Mouse (Mus musculus) neural tube, embryonic 14.5 days (tissue): ENCODE measurements around the gene Zfp26. TPM values are rescaled to one million over a fixed set of nuclear protein-coding genes. Genes with fewer than 3 reads are reported as not detected.
A peak's percentile ranks its signal among the peaks of the same experiment; 100 is the strongest.

Source experiments
- ATAC-seq: fragments of 200-750 bp; cut with Nextera tagmentation; 2 replicates; pipeline ENCODE4 v1.8.0; 2017; ENCODE audit warnings: low read depth, mild to moderate bottlenecking, moderate TSS enrichment, moderate library complexity
- H3K27ac ChIP-seq: fragments of 300-500 bp; sonication (generic); 2 replicates; pipeline ENCODE4 v1.5.1; 2014; ENCODE audit warnings: low read depth, mild to moderate bottlenecking, control low read depth, low read length, moderate library complexity, mixed read lengths
- H3K27me3 ChIP-seq: fragments of 300-500 bp; sonication (generic); 2 replicates; pipeline ENCODE4 v1.6.1; 2014; ENCODE audit warnings: low read length; ENCODE audit not compliant: control insufficient read depth, insufficient read depth
- H3K36me3 ChIP-seq: fragments of 300-500 bp; sonication (generic); 2 replicates; pipeline ENCODE4 v1.6.1; 2014; ENCODE audit warnings: low read length, mixed read lengths; ENCODE audit not compliant: control insufficient read depth, insufficient read depth
- H3K4me1 ChIP-seq: fragments of 300-500 bp; sonication (generic); 2 replicates; pipeline ENCODE4 v1.6.1; 2014; ENCODE audit warnings: low read length; ENCODE audit not compliant: control insufficient read depth, insufficient read depth
- H3K4me2 ChIP-seq: fragments of 300-500 bp; sonication (generic); 2 replicates; pipeline ENCODE4 v1.6.1; 2014; ENCODE audit warnings: mild to moderate bottlenecking, low read depth, low read length, control low read depth
- H3K4me3 ChIP-seq: fragments of 300-500 bp; sonication (generic); 2 replicates; pipeline ENCODE4 v1.5.1; 2014; ENCODE audit warnings: low read depth, low read length, control low read depth, mixed read lengths
- H3K9ac ChIP-seq: fragments of 300-500 bp; sonication (generic); replicated peaks from 2 replicates; pipeline ENCODE4 v1.6.1; 2014; ENCODE audit warnings: low read depth, mild to moderate bottlenecking, control low read depth, low read length, mixed read lengths
- H3K9me3 ChIP-seq: fragments of 300-500 bp; sonication (generic); 2 replicates; pipeline ENCODE4 v1.6.1; 2016; ENCODE audit warnings: low read length; ENCODE audit not compliant: control insufficient read depth
- WGBS: fragments of 180-500 bp; shearing (Covaris S2); extraction: QIAGEN DNeasy Blood & Tissue Kit; methylation state at CpG from one replicate; pipeline ENCODE4 v1.1.7; 2014; 5-methylcytosine and 5-hydroxymethylcytosine counted together
- polyA plus RNA-seq: library from polyadenylated mRNA; unstranded; fragments of >200 nt; fragmentation: Nextera tagmentation; extraction: Ambion mirVana; gene quantifications from 2 replicates; pipeline ENCODE4 v1.2.1, GENCODE M21; 2014

Zfp26 gene
- polyA plus RNA-seq, 1 experiment from 2014 or later, result 22.5 TPM

DNA sequence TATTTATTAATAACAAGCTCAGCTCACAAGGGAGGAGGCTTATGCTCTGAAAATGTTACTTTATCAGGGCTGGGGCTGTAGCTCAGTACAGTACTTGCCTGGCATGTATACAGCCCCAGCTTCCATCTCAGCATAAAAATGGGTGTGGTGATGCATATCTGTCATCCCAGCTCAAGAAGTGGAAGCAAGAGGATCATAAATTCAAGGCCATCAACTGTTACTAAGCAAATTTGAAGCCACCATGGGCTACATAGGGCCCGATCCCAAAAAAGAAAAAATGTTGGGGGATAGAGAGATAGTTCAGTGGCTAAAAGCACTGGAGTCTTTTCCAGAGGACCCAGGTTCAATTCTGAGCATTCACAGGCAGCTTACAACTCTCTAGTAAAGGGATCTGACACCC is 16.7 kb upstream of the Zfp26 start:
- no peak for ATAC-seq
- no peaks in the 10 kb centered on the region for H3K9me3 ChIP-seq
- H3K27ac ChIP-seq, result no peak overlapping the region
- WGBS, result 94% methylated on average over 1 of the region's 1 CpGs
- H3K4me3 ChIP-seq, result no peak overlapping the region
- peaks cover 39% of the 10 kb centered on the region for H3K36me3 ChIP-seq
- no peaks in the 10 kb centered on the region for H3K27me3 ChIP-seq
- no peak overlapping the region for H3K4me2 ChIP-seq
- no peaks in the 10 kb centered on the region for H3K4me1 ChIP-seq
- no peak overlapping the region for H3K9ac ChIP-seq

DNA sequence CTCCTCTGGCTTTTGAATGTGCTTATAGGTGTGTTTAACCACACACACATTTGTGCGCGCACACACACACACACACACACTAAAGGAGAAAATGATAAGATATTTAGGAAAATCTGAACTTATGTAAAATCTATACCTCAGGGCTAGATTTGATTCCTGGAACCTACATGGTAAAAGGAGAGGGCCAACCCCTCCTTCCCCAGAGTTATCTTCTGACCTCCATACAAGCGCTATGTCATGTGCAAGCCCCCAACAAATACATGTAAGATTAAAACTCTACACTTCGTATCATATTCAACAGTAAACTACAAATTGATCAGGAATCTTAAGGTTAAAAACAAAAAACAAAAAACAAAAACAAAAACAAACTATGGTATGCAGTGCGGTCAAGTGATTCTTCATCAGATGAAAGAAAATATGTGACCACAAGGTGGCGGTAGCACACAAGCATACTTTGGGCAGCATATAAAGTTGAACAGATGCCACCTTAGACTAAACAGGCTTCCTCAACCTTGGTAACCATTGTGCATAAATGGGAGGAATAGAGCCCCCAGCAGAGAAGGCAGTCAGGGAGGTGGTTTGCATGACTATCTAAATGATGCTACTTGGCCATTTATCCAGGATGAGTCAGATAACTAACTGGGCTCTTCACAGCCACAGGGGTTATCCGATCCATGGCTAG is 6.9 kb upstream of the Zfp26 start:
- no peaks in the 10 kb centered on the region for H3K4me1 ChIP-seq
- ATAC-seq, result peak; percentile 83
- no peak overlapping the region for H3K4me2 ChIP-seq
- 57% methylated on average over 7 of the region's 7 CpGs for WGBS
- no peaks in the 10 kb centered on the region for H3K27me3 ChIP-seq
- H3K9me3 ChIP-seq, result no peaks in the 10 kb centered on the region
- H3K9ac ChIP-seq, result no peak overlapping the region
- H3K27ac ChIP-seq, result no peak overlapping the region
- H3K4me3 ChIP-seq, result no peak overlapping the region
- H3K36me3 ChIP-seq, result peaks cover 30% of the 10 kb centered on the region

DNA sequence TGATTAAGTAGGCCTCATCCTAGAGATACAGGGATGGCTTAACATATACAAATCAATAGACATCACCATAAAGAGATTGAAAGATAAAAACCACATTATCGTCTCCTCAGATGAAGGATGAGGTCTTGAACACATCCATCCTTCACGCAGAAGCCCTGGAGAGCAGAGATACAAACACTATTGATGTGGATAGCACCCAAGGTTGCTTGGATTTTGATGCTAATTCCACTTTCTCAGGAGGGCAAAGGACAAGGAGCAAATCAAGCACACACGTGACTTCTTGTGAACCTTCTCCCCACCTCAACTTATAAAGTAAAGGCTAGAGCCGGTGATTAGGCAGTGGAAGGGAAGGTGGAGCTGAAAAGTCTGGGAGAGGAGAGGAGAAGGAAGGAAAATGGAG is 6.3 kb downstream of the Zfp26 start:
- Histone ChIP-seq H3K4me2 (no peak overlapping the region), H3K9ac (no peak overlapping the region), H3K36me3 (peaks cover 10% of the 10 kb centered on the region; the same call in 1 of the 2 replicates), H3K27me3 (no peaks in the 10 kb centered on the region), H3K27ac (no peak overlapping the region), H3K4me3 (no peak overlapping the region), H3K9me3 (no peaks in the 10 kb centered on the region), H3K4me1 (peaks cover 6% of the 10 kb centered on the region; the same call in 1 of the 2 replicates)
- WGBS, result 90% methylated on average over 4 of the region's 4 CpGs
- no peak for ATAC-seq

DNA sequence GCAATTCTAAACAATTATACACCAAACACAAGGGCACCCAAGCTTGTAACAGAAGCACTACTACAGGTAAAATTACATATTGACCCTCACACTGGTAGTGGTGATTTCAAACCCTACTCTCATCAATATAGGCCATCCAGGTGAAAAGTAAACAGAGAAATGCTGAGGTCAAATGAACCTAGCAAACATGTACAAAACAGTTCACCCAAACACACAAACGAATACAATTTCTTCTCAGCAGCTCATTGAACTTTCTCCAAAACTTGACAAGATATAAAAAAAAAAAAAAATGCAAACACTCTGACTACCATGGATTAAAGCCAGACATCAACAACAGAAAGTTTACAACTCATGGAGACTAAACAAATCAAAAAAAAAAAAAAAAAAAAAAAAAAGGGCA is 8.5 kb downstream of the Zfp26 start:
- H3K9me3 ChIP-seq, result no peaks in the 10 kb centered on the region
- ATAC-seq, result no peak
- no peaks in the 10 kb centered on the region for H3K27me3 ChIP-seq
- no peaks in the 10 kb centered on the region for H3K4me1 ChIP-seq
- no peak overlapping the region for H3K9ac ChIP-seq
- 100% methylated on average over 1 of the region's 1 CpGs for WGBS
- no peak overlapping the region for H3K4me3 ChIP-seq
- H3K36me3 ChIP-seq, result peaks cover 13% of the 10 kb centered on the region
- H3K27ac ChIP-seq, result no peak overlapping the region
- no peak overlapping the region for H3K4me2 ChIP-seq

DNA sequence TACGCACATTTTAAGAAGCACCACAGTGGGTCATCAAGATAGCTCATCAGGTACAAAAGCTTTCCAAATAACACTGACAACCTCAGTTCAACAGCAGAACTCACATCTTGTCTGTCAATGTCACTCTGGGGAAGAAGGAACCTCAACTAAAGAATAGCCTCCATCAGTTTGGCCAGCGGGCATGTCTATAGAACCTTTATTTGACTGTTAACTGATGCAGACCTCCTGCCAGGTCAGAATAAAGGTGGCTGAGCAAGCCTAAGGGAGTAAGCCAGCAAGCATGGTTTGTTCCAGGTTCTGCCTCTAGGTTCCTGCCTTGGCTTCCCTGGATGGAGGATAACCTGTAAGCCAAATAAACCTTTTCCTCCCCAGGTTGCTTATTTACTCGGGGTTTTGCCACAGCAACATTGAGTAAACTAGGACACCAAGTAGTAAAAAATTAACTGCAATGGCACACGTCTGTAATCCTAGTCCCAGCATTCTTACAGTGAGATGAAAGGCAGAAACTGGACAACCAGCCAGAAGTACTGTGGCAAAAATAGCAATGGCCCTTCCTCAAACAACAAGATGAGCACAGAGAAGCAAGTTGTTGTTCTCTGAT is 16.7 kb downstream of the Zfp26 start:
- no peak for ATAC-seq
- Histone ChIP-seq H3K27me3 (no peaks in the 10 kb centered on the region), H3K9ac (no peak overlapping the region), H3K4me2 (no peak overlapping the region), H3K27ac (no peak overlapping the region), H3K36me3 (peaks cover 61% of the 10 kb centered on the region), H3K9me3 (no peaks in the 10 kb centered on the region), H3K4me1 (no peaks in the 10 kb centered on the region), H3K4me3 (no peak overlapping the region)
- WGBS, result 91% methylated on average over 4 of the region's 4 CpGs

DNA sequence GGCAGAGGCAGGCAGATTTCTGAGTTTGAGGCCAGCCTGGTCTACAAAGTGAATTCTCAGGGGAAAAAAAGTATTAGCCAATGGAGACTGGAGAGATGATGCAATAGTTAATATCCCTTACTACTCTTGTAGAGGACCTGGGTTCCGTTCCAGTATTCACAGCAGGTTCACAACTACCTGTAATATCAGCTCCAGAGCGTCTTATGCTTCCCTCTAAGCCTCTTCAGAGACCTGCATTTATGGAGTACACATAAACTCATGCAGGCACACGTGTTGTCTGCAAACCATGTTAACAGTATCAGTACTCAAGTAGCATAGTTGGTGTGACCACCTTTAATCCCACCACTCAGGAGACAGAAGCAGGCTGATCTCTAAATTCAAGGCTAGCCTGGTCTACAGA is 30.0 kb downstream of the Zfp26 start:
- H3K9me3 ChIP-seq, result no peaks in the 10 kb centered on the region
- no peak overlapping the region for H3K27ac ChIP-seq
- 0 out of 2 replicates have a peak, but pooled peaks cover under 1% of the 10 kb centered on the region for H3K36me3 ChIP-seq
- H3K4me1 ChIP-seq, result no peaks in the 10 kb centered on the region
- H3K4me2 ChIP-seq, result no peak overlapping the region
- no peak overlapping the region for H3K4me3 ChIP-seq
- no peak overlapping the region for H3K9ac ChIP-seq
- ATAC-seq, result no peak
- H3K27me3 ChIP-seq, result no peaks in the 10 kb centered on the region
- WGBS, result 86% methylated on average over 3 of the region's 3 CpGs

DNA sequence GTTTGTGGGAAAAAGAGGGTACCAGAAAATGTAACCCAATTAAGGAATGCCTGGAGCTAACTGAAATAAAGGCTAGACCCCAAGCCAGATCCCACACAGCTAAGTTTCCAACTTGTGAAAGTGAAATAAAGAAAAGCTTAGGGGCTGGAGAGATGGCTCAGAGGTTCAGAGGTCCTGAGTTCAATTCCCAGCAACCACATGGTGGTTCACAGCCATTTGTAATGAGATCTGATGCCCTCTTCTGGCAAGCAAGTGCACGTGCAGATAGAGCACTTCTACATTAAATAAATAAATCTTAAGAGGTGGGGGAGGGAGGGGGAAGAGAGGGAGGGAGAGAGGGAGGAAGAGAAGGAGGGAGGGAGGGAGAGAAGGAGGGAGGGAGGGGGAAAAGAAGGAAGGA is 48.5 kb downstream of the Zfp26 start:
- Histone ChIP-seq H3K36me3 (no peaks in the 10 kb centered on the region), H3K4me2 (no peak overlapping the region), H3K27ac (no peak overlapping the region), H3K4me3 (no peak overlapping the region), H3K9me3 (no peaks in the 10 kb centered on the region), H3K27me3 (no peaks in the 10 kb centered on the region), H3K9ac (no peak overlapping the region), H3K4me1 (no peaks in the 10 kb centered on the region)
- no peak for ATAC-seq
- 27% methylated on average over 1 of the region's 1 CpGs for WGBS

DNA sequence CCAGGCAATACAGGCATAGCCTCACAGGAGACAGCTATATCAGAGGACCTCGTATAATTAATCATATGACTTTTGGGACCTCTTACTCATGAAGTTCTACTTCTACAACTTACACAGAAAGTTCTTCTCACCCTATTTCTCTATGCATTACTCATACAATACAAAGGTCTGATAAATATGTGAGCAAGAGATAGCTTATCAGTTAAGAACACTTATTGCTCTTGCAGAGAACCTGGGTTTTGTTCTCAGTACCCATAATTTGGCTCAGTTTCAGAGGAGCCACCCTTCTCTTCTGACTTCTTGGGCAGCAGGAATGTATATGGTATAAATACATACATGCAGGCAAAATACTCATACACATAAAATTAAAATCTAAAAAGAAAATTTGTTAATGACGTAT is 50.6 kb downstream of the Zfp26 start:
- Histone ChIP-seq H3K36me3 (no peaks in the 10 kb centered on the region), H3K4me1 (no peaks in the 10 kb centered on the region), H3K4me3 (no peak overlapping the region), H3K27ac (no peak overlapping the region), H3K9me3 (no peaks in the 10 kb centered on the region), H3K27me3 (no peaks in the 10 kb centered on the region), H3K9ac (no peak overlapping the region), H3K4me2 (no peak overlapping the region)
- WGBS, result 92% methylated on average over 2 of the region's 2 CpGs
- ATAC-seq, result no peak

DNA sequence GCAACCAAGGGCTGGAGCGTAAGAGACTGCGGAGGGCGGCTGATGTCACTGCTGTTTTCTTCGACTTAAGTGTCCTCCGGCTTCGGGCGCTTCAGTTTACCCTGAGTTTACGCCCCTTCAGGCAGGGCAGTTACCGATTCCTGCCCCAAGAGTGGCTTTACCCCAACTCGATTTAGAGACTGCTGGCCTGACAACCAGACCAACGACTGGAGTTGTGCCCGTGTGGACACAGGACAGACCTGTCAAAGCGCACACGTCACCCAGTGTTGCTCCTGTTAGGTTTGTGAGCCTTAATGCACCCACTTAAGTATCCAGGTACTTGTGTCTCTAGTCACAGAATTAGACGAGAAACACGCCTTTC is 74.6 kb downstream of the Zfp26 start:
- H3K36me3 ChIP-seq, result no peaks in the 10 kb centered on the region
- peak overlapping the region; percentile 66 for H3K9ac ChIP-seq
- H3K4me2 ChIP-seq, result peak overlapping the region; percentile 56
- no peak overlapping the region for H3K27ac ChIP-seq
- H3K4me1 ChIP-seq, result 0 out of 2 replicates have a peak, but pooled peaks cover 3% of the 10 kb centered on the region
- 18% methylated on average over 16 of the region's 16 CpGs for WGBS
- H3K27me3 ChIP-seq, result no peaks in the 10 kb centered on the region
- peak overlapping the region; percentile 59 for H3K4me3 ChIP-seq
- peak; percentile 85 for ATAC-seq
- H3K9me3 ChIP-seq, result no peaks in the 10 kb centered on the region
